Mouse (Mus musculus): ENCODE measurements around the gene Chrnb4. TPM values are rescaled to one million over a fixed set of nuclear protein-coding genes. Genes with fewer than 3 reads are reported as not detected.

Chrnb4 gene
- total RNA-seq, 2 experiments from 2014 or later, result not detected

DNA sequence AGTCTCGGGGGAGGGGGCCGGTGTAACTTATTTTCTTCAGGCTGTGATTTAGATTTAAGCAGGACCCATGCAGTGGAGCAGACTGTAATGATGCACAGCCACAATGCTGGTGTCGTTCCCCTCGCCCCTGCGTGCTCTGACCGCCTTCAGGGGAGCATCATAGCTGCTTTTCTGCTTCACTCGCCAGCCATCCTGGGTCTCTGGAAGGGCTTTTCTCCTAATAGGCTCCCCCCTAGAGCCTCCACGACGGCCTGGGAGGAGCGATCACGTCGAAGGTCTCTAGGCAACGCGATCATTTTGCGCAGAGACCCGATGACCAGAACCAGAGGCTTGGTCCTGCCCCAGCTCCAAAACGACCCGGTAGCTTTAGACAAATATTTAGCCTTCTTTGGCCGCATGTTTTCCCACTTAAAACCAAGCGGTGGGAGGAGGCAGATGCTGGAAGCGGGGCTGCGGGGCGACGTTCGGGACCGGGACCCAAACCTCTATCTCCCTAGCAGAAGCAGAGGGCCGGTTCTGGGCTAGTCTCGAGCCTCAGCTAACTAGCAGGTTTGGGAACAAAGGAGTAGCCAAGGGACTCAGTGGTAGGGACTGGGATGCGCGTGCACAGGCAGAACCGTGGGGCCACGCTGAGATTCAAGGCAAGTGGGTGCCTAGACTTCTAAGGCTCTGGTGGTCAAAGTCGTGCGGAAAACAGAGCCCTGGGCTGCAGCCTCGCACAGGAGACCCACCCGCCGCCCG, 22.9 kb downstream of the Chrnb4 start:
- no peak for ATAC-seq (replicated peaks; ENCODE audit: low FRiP score, poor library complexity, severe bottlenecking)

DNA sequence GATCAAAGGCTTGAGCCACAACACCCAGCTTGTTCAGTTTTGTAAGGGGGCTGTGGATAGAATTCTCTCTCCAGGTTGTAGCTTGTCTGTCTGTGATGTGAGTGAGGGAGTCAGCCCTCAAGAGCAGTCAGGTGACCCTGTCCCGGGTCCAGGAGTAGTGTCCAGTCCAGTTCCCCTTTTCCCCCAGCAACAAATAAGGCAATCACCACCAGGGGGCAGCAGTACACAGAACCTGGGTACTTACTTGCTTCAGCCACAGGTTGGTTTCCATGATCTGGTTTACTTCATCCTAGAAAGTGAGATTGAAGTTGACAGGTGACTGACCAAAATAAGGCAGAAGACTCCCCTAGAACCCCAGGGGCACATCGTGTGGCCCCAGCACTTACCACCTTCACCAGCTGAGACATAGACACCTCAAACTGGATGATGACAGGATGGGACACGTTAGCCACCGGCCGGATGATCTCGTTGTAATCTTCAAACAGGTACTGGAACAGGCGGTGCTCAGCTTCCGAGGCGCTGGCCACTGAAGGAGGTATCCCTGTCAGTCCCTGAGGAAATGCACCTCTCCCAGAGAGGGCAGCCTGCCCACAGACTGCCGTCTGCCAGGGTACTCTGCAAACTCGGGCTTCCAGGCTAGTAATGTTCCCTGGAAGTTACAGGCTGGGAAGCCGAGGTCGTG, 24.5 kb downstream of the Chrnb4 start:
- ATAC-seq (replicated peaks; ENCODE audit: low FRiP score, poor library complexity, severe bottlenecking), result no peak

DNA sequence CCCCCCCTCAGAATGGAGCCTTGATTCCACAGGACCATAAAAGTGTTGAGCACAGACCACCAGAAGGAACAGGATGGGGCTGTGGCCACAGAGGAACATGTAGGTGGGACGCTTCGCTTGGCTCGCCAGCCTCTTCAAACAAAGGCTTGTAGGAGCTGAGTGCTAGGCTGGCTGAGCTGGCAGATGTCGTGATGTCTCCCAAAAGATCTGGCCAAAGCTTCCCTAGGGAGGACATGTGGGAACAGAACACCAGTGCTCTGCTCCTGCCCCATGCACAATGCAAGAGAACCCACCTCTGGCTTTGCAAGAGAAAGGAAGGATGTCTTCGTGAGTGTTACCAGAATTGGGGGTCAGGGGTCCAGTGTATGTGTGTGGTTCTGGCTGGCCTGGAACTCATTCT, 25.3 kb downstream of the Chrnb4 start:
- ATAC-seq (replicated peaks; ENCODE audit: low FRiP score, poor library complexity, severe bottlenecking), result no peak

DNA sequence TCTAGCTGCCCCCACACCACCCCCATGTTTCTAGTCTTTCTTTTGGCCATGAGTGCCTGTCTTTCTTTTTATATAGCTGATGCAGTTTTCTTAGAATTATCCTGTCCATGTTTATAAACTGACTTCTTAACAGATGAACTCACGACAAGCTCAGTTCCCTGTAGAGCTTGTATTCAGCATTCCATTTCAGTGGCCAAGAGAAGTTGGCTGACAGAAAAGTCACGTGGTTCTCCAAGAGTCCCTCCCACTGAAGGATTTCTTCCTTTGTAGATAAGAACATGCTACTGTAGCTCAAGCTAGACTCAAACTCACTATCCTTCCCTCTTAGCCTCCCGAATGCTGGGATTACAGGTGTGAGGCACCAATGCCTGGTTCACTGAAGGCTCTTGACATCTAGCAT, 31.7 kb downstream of the Chrnb4 start:
- ATAC-seq (replicated peaks; ENCODE audit: low FRiP score, poor library complexity, severe bottlenecking), result no peak

DNA sequence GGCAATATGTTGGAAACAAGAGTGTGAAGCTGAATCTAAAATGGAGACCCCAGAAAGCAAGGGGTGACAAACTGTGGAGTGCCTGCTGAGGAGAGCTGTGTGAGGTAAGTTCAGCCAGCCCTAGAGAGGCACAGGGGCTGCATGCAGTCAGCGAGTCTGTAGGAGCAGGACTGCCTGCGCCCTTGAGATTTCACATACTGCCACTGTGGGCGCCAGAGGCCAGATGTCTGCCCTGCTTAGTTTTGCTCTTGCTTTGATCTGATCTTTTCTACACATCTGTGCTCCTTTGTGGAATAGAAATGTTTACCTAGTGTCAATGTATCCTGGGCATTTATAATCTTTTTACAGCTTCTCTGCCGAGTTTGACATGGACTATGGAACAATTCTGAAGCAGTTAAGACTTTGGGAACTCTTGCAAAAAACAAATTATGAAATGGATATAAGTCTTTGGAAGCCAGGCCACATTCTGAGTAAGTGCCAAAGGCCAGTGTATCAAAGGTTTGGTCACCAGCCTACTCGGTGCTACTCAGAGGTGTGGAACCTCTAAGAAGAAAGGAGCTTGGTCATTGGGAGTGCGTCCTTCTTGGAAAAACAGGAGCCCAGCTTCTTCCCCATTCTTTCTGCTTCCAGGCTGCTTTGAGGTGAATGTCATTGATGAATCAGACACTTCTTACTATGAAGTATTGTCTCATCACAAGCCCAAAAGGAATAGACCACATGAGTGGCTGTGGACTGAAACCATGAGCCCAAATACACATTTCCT, 37.8 kb downstream of the Chrnb4 start:
- ATAC-seq (replicated peaks; ENCODE audit: low FRiP score, poor library complexity, severe bottlenecking), result no peak

DNA sequence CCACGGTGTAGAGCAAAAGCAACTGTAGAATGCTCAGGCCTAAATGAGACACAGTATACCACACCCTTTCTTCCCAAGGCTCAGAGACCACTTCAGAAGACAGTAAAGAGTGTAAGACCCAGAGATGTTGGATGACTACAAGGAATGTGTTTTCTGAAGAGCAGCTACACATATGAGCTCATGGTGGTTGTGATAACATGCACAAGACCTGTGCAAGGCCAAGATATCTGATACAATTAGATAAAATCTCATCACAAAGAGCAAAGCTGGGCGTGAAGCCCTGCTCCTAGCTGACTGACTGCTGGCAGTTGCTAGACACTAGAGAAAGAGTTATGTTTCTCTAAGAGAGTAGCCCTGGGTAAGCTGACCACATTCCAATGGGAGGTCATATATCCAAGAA, 38.9 kb downstream of the Chrnb4 start:
- no peak for ATAC-seq (replicated peaks; ENCODE audit: low FRiP score, poor library complexity, severe bottlenecking)

DNA sequence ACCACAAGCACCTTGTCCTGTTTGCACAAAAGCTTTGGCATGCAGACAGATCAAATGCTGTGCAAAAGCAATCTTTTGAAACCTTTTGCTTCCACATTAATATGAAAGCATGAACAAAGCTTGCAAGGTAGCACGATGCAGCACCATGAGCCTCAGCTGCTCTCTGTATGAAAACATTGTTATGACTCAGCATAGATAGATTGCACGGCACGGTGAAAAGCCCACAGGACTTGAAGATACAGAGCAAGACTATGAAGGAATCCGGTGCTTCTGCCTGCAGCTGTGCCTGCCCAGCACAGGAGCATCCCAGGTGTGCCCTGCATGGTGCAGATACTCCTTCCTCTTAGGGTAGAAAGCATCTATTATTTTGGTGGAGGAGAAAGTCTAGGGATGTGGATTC, 45.0 kb downstream of the Chrnb4 start:
- ATAC-seq (replicated peaks; ENCODE audit: low FRiP score, poor library complexity, severe bottlenecking), result no peak

DNA sequence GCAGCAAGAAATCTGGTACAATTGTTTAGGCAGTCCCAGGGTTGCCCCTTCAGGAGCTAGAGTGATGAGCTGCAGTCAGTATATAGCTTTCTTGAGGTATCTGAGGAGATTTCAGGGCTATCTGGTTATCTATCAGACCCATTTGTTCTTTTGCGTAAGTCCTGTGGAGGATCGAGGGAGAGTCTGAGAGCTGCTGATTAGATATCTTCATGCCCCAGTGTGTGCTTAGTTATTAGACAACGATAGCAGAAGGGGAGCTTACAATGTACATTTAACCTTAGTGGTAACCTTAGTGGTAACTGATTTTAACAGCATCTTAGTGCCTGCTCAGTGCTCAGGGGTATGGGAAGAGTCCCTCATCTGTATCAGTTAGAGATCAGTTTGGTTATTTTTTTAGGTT, 52.9 kb downstream of the Chrnb4 start:
- ATAC-seq (replicated peaks; ENCODE audit: low FRiP score, poor library complexity, severe bottlenecking), result no peak

DNA sequence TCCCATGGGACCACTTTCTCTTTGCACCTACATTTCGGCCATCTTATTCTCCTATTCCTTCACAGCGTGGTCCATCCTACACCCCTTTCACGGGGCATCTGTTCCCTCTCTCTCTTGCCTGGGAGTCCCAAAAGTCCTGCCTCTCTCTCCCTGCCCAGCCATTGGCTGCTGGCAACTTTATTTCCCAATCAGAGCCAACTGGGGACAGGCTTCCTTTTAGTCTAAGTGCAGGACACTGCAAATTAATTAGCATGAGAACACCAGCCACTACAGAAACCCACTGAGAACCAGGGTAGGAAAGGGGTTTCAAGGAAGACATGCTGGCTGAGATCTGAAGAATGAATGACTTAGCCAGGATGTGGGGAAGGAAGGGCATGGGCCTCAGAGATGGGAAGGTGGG, 54.2 kb downstream of the Chrnb4 start:
- no peak for ATAC-seq (replicated peaks; ENCODE audit: low FRiP score, poor library complexity, severe bottlenecking)

DNA sequence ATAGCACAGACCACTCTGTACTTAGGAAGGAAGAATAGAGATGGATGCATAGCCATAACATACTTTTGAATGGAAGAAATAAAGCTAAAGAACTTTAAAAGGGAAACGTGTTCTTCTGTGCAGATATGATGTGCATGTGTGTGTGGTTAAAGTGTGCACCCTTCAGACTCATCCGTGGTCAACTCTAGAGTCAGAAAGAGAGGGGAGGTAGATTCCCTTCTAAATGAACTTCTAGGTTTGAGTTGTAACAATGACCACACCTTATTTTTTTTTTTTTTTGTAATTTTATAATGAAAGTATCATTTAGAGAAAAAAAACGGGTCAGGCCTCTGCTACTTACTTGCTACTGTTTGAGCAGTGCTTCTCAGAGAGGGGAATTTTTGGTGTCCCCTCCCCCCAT, 58.2 kb downstream of the Chrnb4 start:
- no peak for ATAC-seq (replicated peaks; ENCODE audit: low FRiP score, poor library complexity, severe bottlenecking)

DNA sequence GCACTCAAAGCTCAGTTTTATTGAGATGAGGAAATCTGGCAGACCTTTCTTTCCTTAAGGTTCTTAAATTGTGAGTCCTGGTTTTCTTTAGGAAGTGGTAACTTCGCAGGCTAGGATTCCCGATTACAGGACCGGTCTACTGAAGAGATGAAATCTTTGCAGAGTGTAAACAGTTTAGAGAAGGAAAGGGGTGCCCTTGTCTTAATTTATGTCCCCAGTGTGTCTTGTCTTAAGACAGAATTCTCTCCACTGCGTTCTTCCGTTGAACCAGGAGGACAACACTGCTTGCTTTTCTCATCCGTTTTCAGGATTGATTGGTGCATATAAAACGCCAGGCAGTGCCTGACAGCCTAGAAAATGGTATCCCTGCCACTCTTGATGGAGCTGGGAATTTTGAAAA, 66.2 kb downstream of the Chrnb4 start:
- no peak for ATAC-seq (replicated peaks; ENCODE audit: low FRiP score, poor library complexity, severe bottlenecking)

DNA sequence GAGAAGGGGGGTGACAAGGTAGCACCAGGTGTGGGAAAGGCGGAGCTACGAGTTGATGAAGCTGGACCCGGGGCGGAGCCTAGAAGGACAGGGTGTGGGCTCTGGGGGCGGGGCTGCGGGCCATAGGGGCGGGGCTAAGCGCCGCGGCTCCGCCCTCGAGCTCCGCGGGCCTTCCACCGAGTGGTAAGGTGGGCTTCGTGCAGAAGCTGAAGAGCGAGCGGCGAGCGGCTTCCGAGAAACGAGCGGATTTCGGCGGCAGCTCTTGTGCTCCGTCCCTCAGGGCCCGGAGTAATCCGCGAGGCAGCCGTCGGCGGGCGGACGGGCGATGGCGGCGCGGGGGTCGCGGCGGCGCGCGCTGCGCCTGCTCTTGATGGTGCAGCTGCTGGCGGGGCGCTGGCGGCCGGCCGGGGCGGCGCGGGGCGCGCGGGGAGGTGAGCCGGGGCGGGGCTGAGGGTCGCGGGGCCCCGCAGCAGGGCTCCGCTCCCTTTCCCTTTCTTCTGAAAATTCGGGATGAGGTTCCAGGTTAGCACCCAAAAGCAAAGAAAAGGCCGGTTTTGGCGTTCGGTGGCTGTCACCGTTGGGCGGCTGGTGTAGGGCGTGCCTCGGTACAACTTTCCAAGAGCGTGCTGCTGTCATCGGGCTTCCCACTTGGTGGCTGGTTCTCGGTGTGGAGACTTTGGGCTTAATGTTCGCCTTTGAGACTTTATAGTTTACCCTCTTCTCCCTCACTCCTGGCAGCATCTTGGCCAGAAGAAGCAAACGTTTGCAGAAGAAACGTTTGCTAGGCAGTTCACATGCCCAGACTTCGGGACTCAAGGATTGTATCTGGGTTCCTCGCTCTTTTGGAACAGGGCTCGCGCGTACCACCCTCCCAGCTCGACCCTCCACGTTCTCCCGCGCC, 67.0 kb downstream of the Chrnb4 start:
- no peak for ATAC-seq (replicated peaks; ENCODE audit: low FRiP score, poor library complexity, severe bottlenecking)

DNA sequence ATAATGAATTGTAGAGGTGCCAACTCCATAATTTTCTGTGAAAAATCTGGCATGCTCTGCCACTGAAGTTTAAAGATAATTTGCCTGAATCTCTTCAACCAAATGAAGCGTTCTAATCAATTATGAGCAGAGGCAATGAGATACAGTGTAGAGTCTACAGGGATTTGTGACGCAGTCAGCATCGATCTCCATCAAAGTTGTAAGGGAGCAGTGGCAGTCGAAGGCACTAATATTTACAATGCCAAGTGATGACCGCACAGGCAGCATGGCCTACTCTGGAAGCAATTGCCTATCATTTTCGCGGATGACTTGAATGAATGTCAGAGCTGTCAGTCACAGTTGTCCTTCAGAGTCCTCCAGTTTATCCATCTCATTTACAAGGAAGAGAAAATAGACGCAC, 67.9 kb downstream of the Chrnb4 start, which contains the start of gene Chrna5:
TSS of gene Chrna5 (plus strand) at position 207 of the 400 bp plus-strand sequence.
- no peak for ATAC-seq (replicated peaks; ENCODE audit: low FRiP score, poor library complexity, severe bottlenecking)

Other genes starting within 250 kb of the Chrnb4 start
- gene Ireb2, start 185.0 kb downstream of the Chrnb4 start, total RNA-seq (2015; ENCODE audit: low replicate concordance), result 22.3 and 33.1 TPM in 2 replicates
- gene Ireb2, start 185.0 kb downstream of the Chrnb4 start, total RNA-seq (2017; ENCODE audit: low replicate concordance), result 29.8 and 34.7 TPM in 2 replicates
- not detected in 2 replicates for gene Hykk, start 131.5 kb downstream of the Chrnb4 start, total RNA-seq (2015; ENCODE audit: low replicate concordance)
- gene Hykk, start 131.5 kb downstream of the Chrnb4 start, total RNA-seq (2017; ENCODE audit: low replicate concordance), result 0.30 TPM in 1 of 2 replicates, not detected in the other
- gene Psma4, start 98.0 kb downstream of the Chrnb4 start, total RNA-seq (2015; ENCODE audit: low replicate concordance), result 93.1 and 102 TPM in 2 replicates
- gene Psma4, start 98.0 kb downstream of the Chrnb4 start, total RNA-seq (2017; ENCODE audit: low replicate concordance), result 60.1 and 70.1 TPM in 2 replicates
- gene AY074887, start 97.8 kb downstream of the Chrnb4 start, total RNA-seq (2015; ENCODE audit: low replicate concordance), result not detected in 2 replicates
- gene AY074887, start 97.8 kb downstream of the Chrnb4 start, total RNA-seq (2017; ENCODE audit: low replicate concordance), result not detected in 2 replicates
- gene Chrna5, start 67.9 kb downstream of the Chrnb4 start, total RNA-seq (2015; ENCODE audit: low replicate concordance), result not detected in 2 replicates
- not detected in 2 replicates for gene Chrna5, start 67.9 kb downstream of the Chrnb4 start, total RNA-seq (2017; ENCODE audit: low replicate concordance)
- not detected in 2 replicates for gene Chrna3, start 22.2 kb downstream of the Chrnb4 start, total RNA-seq (2015; ENCODE audit: low replicate concordance)
- gene Chrna3, start 22.2 kb downstream of the Chrnb4 start, total RNA-seq (2017; ENCODE audit: low replicate concordance), result not detected in 2 replicates
- 10.5 and 12.6 TPM in 2 replicates for gene Ube2q2, start 100.1 kb upstream of the Chrnb4 start, total RNA-seq (2015; ENCODE audit: low replicate concordance)
- 5.6 and 13.5 TPM in 2 replicates for gene Ube2q2, start 100.1 kb upstream of the Chrnb4 start, total RNA-seq (2017; ENCODE audit: low replicate concordance)
- 18.0 and 22.3 TPM in 2 replicates for gene Fbxo22, start 160.1 kb upstream of the Chrnb4 start, total RNA-seq (2015; ENCODE audit: low replicate concordance)
- gene Fbxo22, start 160.1 kb upstream of the Chrnb4 start, total RNA-seq (2017; ENCODE audit: low replicate concordance), result 8.2 and 12.2 TPM in 2 replicates